Mouse (Mus musculus) forebrain, embryonic 14.5 days (tissue): ENCODE measurements around the gene Rnaseh2b. TPM values are rescaled to one million over a fixed set of nuclear protein-coding genes. Genes with fewer than 3 reads are reported as not detected.

Experiments
- ATAC-seq: fragments of 200-750 bp; cut with Nextera tagmentation; 2 replicates; pipeline ENCODE4 v1.8.0; 2017; ENCODE audit warnings: mild to moderate bottlenecking, moderate library complexity
- DNase-seq: peaks from one replicate; pipeline ENCODE4 v3.0.0-alpha.2; 2015; ENCODE audit warnings: low spot score
- H3K27ac ChIP-seq: fragments of 300-500 bp; sonication (generic); 2 replicates; pipeline ENCODE4 v1.5.1; 2014; ENCODE audit warnings: low read depth, mild to moderate bottlenecking, control low read depth, low read length, moderate library complexity
- H3K27me3 ChIP-seq: fragments of 300-500 bp; sonication (generic); replicated peaks from 2 replicates; pipeline ENCODE4 v1.6.1; 2014; ENCODE audit warnings: low read length, control low read depth, mixed read lengths; ENCODE audit not compliant: control insufficient read depth, insufficient read depth
- H3K36me3 ChIP-seq: fragments of 300-500 bp; sonication (generic); 2 replicates; pipeline ENCODE4 v1.6.1; 2014; ENCODE audit warnings: low read length, control low read depth; ENCODE audit not compliant: control insufficient read depth, insufficient read depth
- H3K4me1 ChIP-seq: fragments of 300-500 bp; sonication (generic); 2 replicates; pipeline ENCODE4 v1.6.1; 2014; ENCODE audit warnings: antibody characterized with exemption, low read length, control low read depth; ENCODE audit not compliant: control insufficient read depth, insufficient read depth
- H3K4me2 ChIP-seq: fragments of 300-500 bp; sonication (generic); 2 replicates; pipeline ENCODE4 v1.6.1; 2014; ENCODE audit warnings: mild to moderate bottlenecking, control low read depth, low read length
- H3K4me3 ChIP-seq: fragments of 300-500 bp; sonication (generic); 2 replicates; pipeline ENCODE4 v1.5.1; 2014; ENCODE audit warnings: low read depth, low read length, control low read depth
- H3K9ac ChIP-seq: fragments of 300-500 bp; sonication (generic); 2 replicates; pipeline ENCODE4 v1.6.1; 2014; ENCODE audit warnings: mild to moderate bottlenecking, low read length, control low read depth, moderate library complexity
- H3K9me3 ChIP-seq: fragments of 300-500 bp; sonication (generic); replicated peaks from 2 replicates; pipeline ENCODE4 v1.6.1; 2016; ENCODE audit warnings: low read length, control low read depth, mixed read lengths; ENCODE audit not compliant: control insufficient read depth
- WGBS: fragments of 180-500 bp; shearing (Covaris S2); extraction: QIAGEN DNeasy Blood & Tissue Kit; methylation state at CpG from one replicate; pipeline ENCODE4 v1.1.7; 2014; 5-methylcytosine and 5-hydroxymethylcytosine counted together
- polyA plus RNA-seq: library from polyadenylated mRNA; unstranded; fragments of >200 nt; fragmentation: Nextera tagmentation; extraction: Ambion mirVana; gene quantifications from 2 replicates; pipeline ENCODE4 v1.2.1, GENCODE M21; 2014

Gene Rnaseh2b
- polyA plus RNA-seq, 1 experiment from 2014 or later: 82.6 TPM

GRCm38 (mm10) chr14:62422265-62422664, 129.9 kb downstream of the Rnaseh2b start:
- Histone ChIP-seq H3K4me1 (peaks cover 21% of the 10 kb centered on the region; the same call in 1 of the 2 replicates), H3K9ac (no peak overlapping the region), H3K4me3 (no peak overlapping the region), H3K27ac (no peak overlapping the region), H3K4me2 (no peak overlapping the region), H3K36me3 (no peaks in the 10 kb centered on the region), H3K9me3 (no peaks in the 10 kb centered on the region), H3K27me3 (no peaks in the 10 kb centered on the region)
- WGBS: 56% methylated on average over 4 of the region's 4 CpGs
- ATAC-seq: no peak
- peak; percentile 51 for DNase-seq

Other genes with a start within 250 kb of the Rnaseh2b start
- gene Dleu7, start 458 bp downstream of the Rnaseh2b start, polyA plus RNA-seq: 24.3 and 28.2 TPM in 2 replicates
- gene Gucy1b2, start 163.7 kb downstream of the Rnaseh2b start, polyA plus RNA-seq: 3.7 and 4.5 TPM in 2 replicates